Mouse (Mus musculus) liver, embryonic 14.5 days (tissue): ENCODE results near the gene Rdh16f2. TPM values are rescaled to one million over a fixed set of nuclear protein-coding genes. Genes with fewer than 3 reads are reported as not detected.

Source experiments
- ATAC-seq: fragments of 200-750 bp; cut with Nextera tagmentation; 2 replicates; pipeline ENCODE4 v1.8.0; 2017; ENCODE audit warnings: moderate number of reproducible peaks, mild to moderate bottlenecking, moderate library complexity; ENCODE audit not compliant: insufficient read depth
- DNase-seq, 3 experiments: peaks; one replicate each; pipeline ENCODE4 v3.0.0-alpha.2; 2012 to 2013; ENCODE audit warnings: low read depth in 3 of 3, low spot score in 3 of 3
- H3K27ac ChIP-seq: fragments of 300-500 bp; sonication (generic); 2 replicates; pipeline ENCODE4 v1.5.1; 2014; ENCODE audit warnings: moderate library complexity, mild to moderate bottlenecking, control low read depth, inconsistent platforms
- H3K27me3 ChIP-seq: fragments of 300-500 bp; sonication (generic); 2 replicates; pipeline ENCODE4 v1.6.1; 2014; ENCODE audit warnings: mild to moderate bottlenecking, low read length, moderate library complexity; ENCODE audit not compliant: control insufficient read depth, insufficient read depth
- H3K36me3 ChIP-seq: fragments of 300-500 bp; sonication (generic); replicated peaks from 2 replicates; pipeline ENCODE4 v1.6.1; 2014; ENCODE audit warnings: low read depth; ENCODE audit not compliant: control insufficient read depth, insufficient read depth
- H3K4me1 ChIP-seq, 2 experiments: fragments of 200-500 bp in 1 of 2; fragments of 300-500 bp in 1 of 2; sonication (generic) in 1 of 2; replicated peaks; 2 replicates each; pipeline ENCODE4 v1.6.1; 2012 to 2014; ENCODE audit warnings: antibody characterized with exemption in 1 of 2, inconsistent platforms in 1 of 2, low read length in 1 of 2; ENCODE audit not compliant: control insufficient read depth in 2 of 2, insufficient read depth in 2 of 2
- H3K4me2 ChIP-seq: fragments of 300-500 bp; sonication (generic); 2 replicates; pipeline ENCODE4 v1.6.1; 2014; ENCODE audit warnings: low read depth, mild to moderate bottlenecking, control low read depth, moderate library complexity
- H3K4me3 ChIP-seq, 2 experiments: fragments of 200-500 bp in 1 of 2; fragments of 300-500 bp in 1 of 2; sonication (generic) in 1 of 2; 2 replicates each; pipeline ENCODE4 v1.5.1; 2012 to 2014; ENCODE audit warnings: low read depth in 2 of 2, low read length in 2 of 2, mild to moderate bottlenecking in 2 of 2, control low read depth in 1 of 2, inconsistent platforms in 1 of 2, moderate library complexity in 1 of 2; ENCODE audit not compliant: insufficient read depth in 1 of 2
- H3K9ac ChIP-seq: fragments of 300-500 bp; sonication (generic); replicated peaks from 2 replicates; pipeline ENCODE4 v1.6.1; 2014; ENCODE audit warnings: mild to moderate bottlenecking, control low read depth, moderate library complexity
- H3K9me3 ChIP-seq: fragments of 300-500 bp; sonication (generic); 2 replicates; pipeline ENCODE4 v1.6.1; 2016; ENCODE audit warnings: low read length, mixed read lengths; ENCODE audit not compliant: control insufficient read depth
- CTCF ChIP-seq: IDR thresholded peaks from 2 replicates; pipeline ENCODE4 v1.5.1; 2016; ENCODE audit warnings: antibody characterized with exemption, low read depth, control low read depth
- EP300 ChIP-seq: IDR thresholded peaks from 2 replicates; pipeline ENCODE4 v1.6.1; 2016; ENCODE audit warnings: antibody characterized with exemption, low read depth
- WGBS: fragments of 180-500 bp; shearing (Covaris S2); extraction: QIAGEN DNeasy Blood & Tissue Kit; methylation state at CpG from one replicate; pipeline ENCODE4 v1.1.7; 2014; ENCODE audit not compliant: insufficient replicate concordance; 5-methylcytosine and 5-hydroxymethylcytosine counted together
- polyA plus RNA-seq, 2 experiments: library from polyadenylated mRNA; depleted of rRNA in 1 of 2; stranded (reverse) in 1 of 2; unstranded in 1 of 2; fragments of >200 nt; fragmentation: Nextera tagmentation in 1 of 2; extraction: Ambion mirVana in 1 of 2; gene quantifications; 2 replicates each; pipeline versions ENCODE4 v1.2.1 to v1.2.3; 2012 to 2014

Gene Rdh16f2
- polyA plus RNA-seq, 2 experiments = 0.08 to 0.09 TPM

GRCm38 (mm10) chr10:127878262-127879057 is 12.2 kb downstream of the Rdh16f2 start:
- H3K4me1 ChIP-seq = peaks cover 8 to 18% of the 10 kb centered on the region in 2 experiments

GRCm38 (mm10) chr10:127879155-127879688 is 12.9 kb downstream of the Rdh16f2 start:
- no peak for DNase-seq
- no peak overlapping the region for H3K4me3 ChIP-seq
- no peaks in the 10 kb centered on the region for H3K27me3 ChIP-seq
- no peak overlapping the region for H3K27ac ChIP-seq
- no peak overlapping the region for H3K4me2 ChIP-seq
- peak; percentile 61 for ATAC-seq
- no peak for TF ChIP-seq CTCF
- no peak for TF ChIP-seq EP300
- H3K4me1 ChIP-seq = peaks cover 8 to 18% of the 10 kb centered on the region in 2 experiments
- H3K9me3 ChIP-seq = no peaks in the 10 kb centered on the region
- 37% methylated on average over 3 of the region's 3 CpGs for WGBS
- no peaks in the 10 kb centered on the region for H3K36me3 ChIP-seq
- H3K9ac ChIP-seq = no peak overlapping the region

More at GRCm38 (mm10) chr10:127878262-127879057, 12.2 kb downstream of the Rdh16f2 start:
- Histone ChIP-seq H3K27ac (no peak overlapping the region), H3K4me2 (peak overlapping the region; percentile 22; the same call in 1 of the 2 replicates), H3K4me3 (no peak overlapping the region), H3K36me3 (no peaks in the 10 kb centered on the region), H3K9ac (no peak overlapping the region), H3K27me3 (no peaks in the 10 kb centered on the region), H3K9me3 (no peaks in the 10 kb centered on the region)
- 33% methylated on average over 3 of the region's 3 CpGs for WGBS
- ATAC-seq = peak; percentile 21; the same call in 1 of the 2 replicates
- TF ChIP-seq EP300 = no peak
- no peak for TF ChIP-seq CTCF
- DNase-seq = no peak

- H3K4me1 ChIP-seq = peaks cover 8 to 18% of the 10 kb centered on the region in 2 experiments
- H3K27me3 ChIP-seq = no peaks in the 10 kb centered on the region
- TF ChIP-seq CTCF (no peak), EP300 (no peak)
- no peaks in the 10 kb centered on the region for H3K36me3 ChIP-seq
- no peak overlapping the region for H3K9ac ChIP-seq
- no peak for DNase-seq
- H3K9me3 ChIP-seq = no peaks in the 10 kb centered on the region
- ATAC-seq = no peak
- 82% methylated on average over 4 of the region's 4 CpGs for WGBS
- H3K27ac ChIP-seq = no peak overlapping the region
- no peak overlapping the region for H3K4me2 ChIP-seq
- no peak overlapping the region for H3K4me3 ChIP-seq
These were observed 14.8 kb downstream of the Rdh16f2 start for GRCm38 (mm10) chr10:127881041-127881440.

GRCm38 (mm10) chr10:127886551-127886950 is 20.3 kb downstream of the Rdh16f2 start:
- TF ChIP-seq CTCF (no peak), EP300 (no peak)
- ATAC-seq (no peak), DNase-seq (no peak)
- Histone ChIP-seq H3K4me1 (0 out of 4 replicates have a peak, but pooled peaks cover 0 to 3% of the 10 kb centered on the region in 2 experiments), H3K27ac (no peak overlapping the region), H3K9ac (no peak overlapping the region), H3K4me2 (no peak overlapping the region), H3K36me3 (no peaks in the 10 kb centered on the region), H3K27me3 (no peaks in the 10 kb centered on the region), H3K4me3 (no peak overlapping the region), H3K9me3 (no peaks in the 10 kb centered on the region)
- WGBS = 37% methylated on average over 1 of the region's 1 CpGs

GRCm38 (mm10) chr10:127886971-127887370 is 20.7 kb downstream of the Rdh16f2 start:
- Histone ChIP-seq H3K9ac (no peak overlapping the region), H3K9me3 (no peaks in the 10 kb centered on the region), H3K27me3 (no peaks in the 10 kb centered on the region), H3K27ac (no peak overlapping the region), H3K36me3 (no peaks in the 10 kb centered on the region), H3K4me1 (0 out of 4 replicates have a peak, but pooled peaks cover 0 to 3% of the 10 kb centered on the region in 2 experiments), H3K4me3 (no peak overlapping the region), H3K4me2 (no peak overlapping the region)
- 56% methylated on average over 4 of the region's 4 CpGs for WGBS
- no peak for ATAC-seq
- DNase-seq = no peak
- TF ChIP-seq EP300 (no peak), CTCF (no peak)
